Mouse (Mus musculus) embryonic facial prominence, embryonic 14.5 days (tissue): ENCODE results near the gene Hykk. TPM values are rescaled to one million over a fixed set of nuclear protein-coding genes. Genes with fewer than 3 reads are reported as not detected.

Experiments used
- ATAC-seq: fragments of 200-750 bp; cut with Nextera tagmentation; 2 replicates; pipeline ENCODE4 v1.8.0; 2017; ENCODE audit warnings: low read depth, moderate number of reproducible peaks, moderate TSS enrichment
- DNase-seq: peaks from one replicate; pipeline ENCODE4 v3.0.0-alpha.2; 2015; ENCODE audit warnings: low spot score
- H3K27ac ChIP-seq: fragments of 300-500 bp; sonication (generic); replicated peaks from 2 replicates; pipeline ENCODE4 v1.5.1; 2014; ENCODE audit warnings: low read depth, mild to moderate bottlenecking, low read length, moderate library complexity
- H3K27me3 ChIP-seq: fragments of 300-500 bp; sonication (generic); replicated peaks from 2 replicates; pipeline ENCODE4 v1.6.1; 2014; ENCODE audit warnings: low read length; ENCODE audit not compliant: control insufficient read depth, insufficient read depth
- H3K36me3 ChIP-seq: fragments of 300-500 bp; sonication (generic); 2 replicates; pipeline ENCODE4 v1.6.1; 2014; ENCODE audit warnings: low read length, mixed read lengths; ENCODE audit not compliant: control insufficient read depth, insufficient read depth
- H3K4me1 ChIP-seq: fragments of 300-500 bp; sonication (generic); 2 replicates; pipeline ENCODE4 v1.6.1; 2014; ENCODE audit warnings: antibody characterized with exemption, low read length; ENCODE audit not compliant: control insufficient read depth, insufficient read depth
- H3K4me2 ChIP-seq: fragments of 300-500 bp; sonication (generic); 2 replicates; pipeline ENCODE4 v1.6.1; 2014; ENCODE audit warnings: low read depth, mild to moderate bottlenecking, low read length, moderate library complexity, mixed read lengths
- H3K4me3 ChIP-seq: fragments of 300-500 bp; sonication (generic); 2 replicates; pipeline ENCODE4 v1.5.1; 2014; ENCODE audit warnings: low read depth, mild to moderate bottlenecking, low read length
- H3K9ac ChIP-seq: fragments of 300-500 bp; sonication (generic); 2 replicates; pipeline ENCODE4 v1.6.1; 2014; ENCODE audit warnings: low read depth, mild to moderate bottlenecking, low read length, moderate library complexity, mixed read lengths
- H3K9me3 ChIP-seq: fragments of 300-500 bp; sonication (generic); 2 replicates; pipeline ENCODE4 v1.6.1; 2016; ENCODE audit warnings: low read length; ENCODE audit not compliant: control insufficient read depth
- WGBS: fragments of 180-500 bp; shearing (Covaris S2); extraction: QIAGEN DNeasy Blood & Tissue Kit; methylation state at CpG from one replicate; pipeline ENCODE4 v1.1.7; 2014; 5-methylcytosine and 5-hydroxymethylcytosine counted together
- polyA plus RNA-seq: library from polyadenylated mRNA; unstranded; fragments of >200 nt; fragmentation: Nextera tagmentation; extraction: Ambion mirVana; gene quantifications from 2 replicates; pipeline ENCODE4 v1.2.1, GENCODE M21; 2014

The Hykk gene
- polyA plus RNA-seq, 1 experiment from 2014 or later, result 5.0 TPM

DNA sequence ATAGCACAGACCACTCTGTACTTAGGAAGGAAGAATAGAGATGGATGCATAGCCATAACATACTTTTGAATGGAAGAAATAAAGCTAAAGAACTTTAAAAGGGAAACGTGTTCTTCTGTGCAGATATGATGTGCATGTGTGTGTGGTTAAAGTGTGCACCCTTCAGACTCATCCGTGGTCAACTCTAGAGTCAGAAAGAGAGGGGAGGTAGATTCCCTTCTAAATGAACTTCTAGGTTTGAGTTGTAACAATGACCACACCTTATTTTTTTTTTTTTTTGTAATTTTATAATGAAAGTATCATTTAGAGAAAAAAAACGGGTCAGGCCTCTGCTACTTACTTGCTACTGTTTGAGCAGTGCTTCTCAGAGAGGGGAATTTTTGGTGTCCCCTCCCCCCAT is 73.3 kb downstream of the Hykk start:
- H3K4me1 ChIP-seq, result no peaks in the 10 kb centered on the region
- 0 out of 2 replicates have a peak, but pooled peaks cover 3% of the 10 kb centered on the region for H3K27me3 ChIP-seq
- 75% methylated on average over 3 of the region's 3 CpGs for WGBS
- DNase-seq (no peak), ATAC-seq (no peak)
- no peak overlapping the region for H3K27ac ChIP-seq
- H3K9me3 ChIP-seq, result no peaks in the 10 kb centered on the region
- H3K9ac ChIP-seq, result no peak overlapping the region
- no peak overlapping the region for H3K4me3 ChIP-seq
- H3K36me3 ChIP-seq, result no peaks in the 10 kb centered on the region
- H3K4me2 ChIP-seq, result no peak overlapping the region

DNA sequence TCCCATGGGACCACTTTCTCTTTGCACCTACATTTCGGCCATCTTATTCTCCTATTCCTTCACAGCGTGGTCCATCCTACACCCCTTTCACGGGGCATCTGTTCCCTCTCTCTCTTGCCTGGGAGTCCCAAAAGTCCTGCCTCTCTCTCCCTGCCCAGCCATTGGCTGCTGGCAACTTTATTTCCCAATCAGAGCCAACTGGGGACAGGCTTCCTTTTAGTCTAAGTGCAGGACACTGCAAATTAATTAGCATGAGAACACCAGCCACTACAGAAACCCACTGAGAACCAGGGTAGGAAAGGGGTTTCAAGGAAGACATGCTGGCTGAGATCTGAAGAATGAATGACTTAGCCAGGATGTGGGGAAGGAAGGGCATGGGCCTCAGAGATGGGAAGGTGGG is 77.3 kb downstream of the Hykk start:
- Histone ChIP-seq H3K27me3 (no peaks in the 10 kb centered on the region), H3K4me1 (no peaks in the 10 kb centered on the region)

DNA sequence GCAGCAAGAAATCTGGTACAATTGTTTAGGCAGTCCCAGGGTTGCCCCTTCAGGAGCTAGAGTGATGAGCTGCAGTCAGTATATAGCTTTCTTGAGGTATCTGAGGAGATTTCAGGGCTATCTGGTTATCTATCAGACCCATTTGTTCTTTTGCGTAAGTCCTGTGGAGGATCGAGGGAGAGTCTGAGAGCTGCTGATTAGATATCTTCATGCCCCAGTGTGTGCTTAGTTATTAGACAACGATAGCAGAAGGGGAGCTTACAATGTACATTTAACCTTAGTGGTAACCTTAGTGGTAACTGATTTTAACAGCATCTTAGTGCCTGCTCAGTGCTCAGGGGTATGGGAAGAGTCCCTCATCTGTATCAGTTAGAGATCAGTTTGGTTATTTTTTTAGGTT is 78.6 kb downstream of the Hykk start:
- ATAC-seq (no peak), DNase-seq (no peak)
- Histone ChIP-seq H3K36me3 (no peaks in the 10 kb centered on the region), H3K9ac (no peak overlapping the region), H3K4me1 (no peaks in the 10 kb centered on the region), H3K27ac (no peak overlapping the region), H3K9me3 (no peaks in the 10 kb centered on the region), H3K27me3 (no peaks in the 10 kb centered on the region), H3K4me3 (no peak overlapping the region), H3K4me2 (no peak overlapping the region)
- WGBS, result 94% methylated on average over 3 of the region's 3 CpGs

More for the DNA sequence above, 77.3 kb downstream of the Hykk start:
- no peak overlapping the region for H3K9ac ChIP-seq
- no peaks in the 10 kb centered on the region for H3K36me3 ChIP-seq
- 42% methylated on average over 3 of the region's 3 CpGs for WGBS
- H3K27ac ChIP-seq, result no peak overlapping the region
- H3K4me3 ChIP-seq, result no peak overlapping the region
- H3K9me3 ChIP-seq, result no peaks in the 10 kb centered on the region
- no peak overlapping the region for H3K4me2 ChIP-seq
- ATAC-seq (no peak), DNase-seq (no peak)

Other genes with a start within 250 kb of the Hykk start
- 14.1 and 16.1 TPM in 2 replicates for gene Dnaja4, start 218.4 kb upstream of the Hykk start, polyA plus RNA-seq
- 143 and 154 TPM in 2 replicates for gene Wdr61, start 182.8 kb upstream of the Hykk start, polyA plus RNA-seq
- 389 and 501 TPM in 2 replicates for gene Crabp1, start 152.5 kb upstream of the Hykk start, polyA plus RNA-seq
- 35.8 and 40.2 TPM in 2 replicates for gene Ireb2, start 53.5 kb upstream of the Hykk start, polyA plus RNA-seq
- gene Psma4, start 33.5 kb downstream of the Hykk start, polyA plus RNA-seq, result 285 and 291 TPM in 2 replicates
- gene AY074887, start 33.7 kb downstream of the Hykk start, polyA plus RNA-seq, result 1.0 and 1.2 TPM in 2 replicates
- gene Chrna5, start 63.6 kb downstream of the Hykk start, polyA plus RNA-seq, result 1.1 and 1.5 TPM in 2 replicates
- 2.0 and 2.2 TPM in 2 replicates for gene Chrna3, start 109.3 kb downstream of the Hykk start, polyA plus RNA-seq
- gene Chrnb4, start 131.5 kb downstream of the Hykk start, polyA plus RNA-seq, result 0.78 and 1.3 TPM in 2 replicates
- 32.0 and 34.1 TPM in 2 replicates for gene Ube2q2, start 231.6 kb downstream of the Hykk start, polyA plus RNA-seq